Mouse (Mus musculus): ENCODE data around the gene Bri3. TPM values are rescaled to one million over a fixed set of nuclear protein-coding genes. Genes with fewer than 3 reads are reported as not detected.

Gene Bri3
- not detected in 2 replicates for polyA plus RNA-seq (2012; ENCODE audit: insufficient read depth, insufficient read length, low replicate concordance, missing spikeins)

DNA sequence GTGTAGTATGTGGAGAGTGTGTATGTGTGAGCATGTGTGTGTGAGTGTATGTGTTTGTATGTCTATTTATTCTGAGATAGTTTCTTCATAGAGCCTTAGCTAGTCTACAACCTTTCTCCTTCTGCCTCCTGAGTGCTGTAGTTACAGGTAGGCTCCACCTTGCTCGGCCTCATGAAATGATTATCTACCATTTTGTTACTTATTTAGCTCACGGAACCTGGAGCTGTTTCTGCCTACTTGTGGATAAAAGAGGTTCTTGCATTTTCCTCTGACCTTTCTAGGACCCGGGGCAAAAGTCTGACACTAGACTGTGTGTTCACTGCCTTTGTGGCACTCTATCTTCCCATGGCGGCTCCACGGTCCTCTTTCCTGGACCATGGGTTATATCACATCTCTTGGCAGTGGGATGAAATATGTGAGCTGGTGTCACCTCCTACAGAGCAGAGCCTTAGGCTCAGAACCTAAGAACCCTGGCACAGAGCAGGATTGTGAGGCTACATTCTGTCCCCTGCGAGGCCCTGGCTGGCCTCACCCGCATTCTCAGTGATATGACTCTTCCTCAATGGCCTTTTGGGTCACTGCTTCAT is at the start of gene Bri3:
Gene Bri3, plus strand, starts transcription at position 537 of the 587 bp plus-strand sequence.
- TF ChIP-seq POLR2A (IDR thresholded peaks at IDR 0.05; ENCODE audit: insufficient read depth, low read depth, low read length) (no peak), CTCF (IDR thresholded peaks at IDR 0.05; ENCODE audit: insufficient read depth, low read depth, low read length) (no peak)
- Histone ChIP-seq H3K4me3 (ENCODE audit: insufficient read depth, low read depth, low read length) (no peak within 1 kb of the TSS), H3K4me1 (ENCODE audit: control insufficient read depth, insufficient read depth, low read length) (no peaks in the 10 kb centered on the region), H3K27ac (ENCODE audit: insufficient read depth, low read depth, low read length) (no peak within 1 kb of the TSS)
- 94% methylated on average over 7 of the region's 7 CpGs for WGBS

DNA sequence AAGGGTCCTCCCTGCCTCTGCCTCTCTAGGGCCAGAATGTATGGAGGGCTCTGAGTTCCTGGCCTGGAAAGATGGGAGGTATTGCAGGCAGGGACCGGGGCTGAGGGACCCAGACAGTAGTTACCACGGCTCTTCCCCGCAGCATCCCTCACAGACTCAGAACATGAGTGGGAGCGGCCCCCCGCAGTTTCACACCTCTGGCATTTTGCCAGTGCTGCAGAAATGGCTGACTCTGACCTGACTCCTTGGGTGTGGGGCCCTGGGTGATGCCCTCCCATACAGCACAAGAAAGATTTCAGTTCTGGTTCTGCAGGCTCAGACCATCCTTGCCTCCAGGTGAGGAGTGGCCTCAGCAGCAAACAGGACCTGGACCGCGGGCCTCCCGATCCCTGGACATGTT is 48.7 kb upstream of the Bri3 start:
- no peak for TF ChIP-seq CTCF (IDR thresholded peaks at IDR 0.05; ENCODE audit: insufficient read depth, low read depth, low read length)
- Histone ChIP-seq H3K4me1 (ENCODE audit: control insufficient read depth, insufficient read depth, low read length) (peaks cover 13% of the 10 kb centered on the region; the same call in 1 of the 2 replicates), H3K4me3 (ENCODE audit: insufficient read depth, low read depth, low read length) (no peak overlapping the region), H3K27ac (ENCODE audit: insufficient read depth, low read depth, low read length) (no peak overlapping the region)
- WGBS, result 72% methylated on average over 8 of the region's 8 CpGs

DNA sequence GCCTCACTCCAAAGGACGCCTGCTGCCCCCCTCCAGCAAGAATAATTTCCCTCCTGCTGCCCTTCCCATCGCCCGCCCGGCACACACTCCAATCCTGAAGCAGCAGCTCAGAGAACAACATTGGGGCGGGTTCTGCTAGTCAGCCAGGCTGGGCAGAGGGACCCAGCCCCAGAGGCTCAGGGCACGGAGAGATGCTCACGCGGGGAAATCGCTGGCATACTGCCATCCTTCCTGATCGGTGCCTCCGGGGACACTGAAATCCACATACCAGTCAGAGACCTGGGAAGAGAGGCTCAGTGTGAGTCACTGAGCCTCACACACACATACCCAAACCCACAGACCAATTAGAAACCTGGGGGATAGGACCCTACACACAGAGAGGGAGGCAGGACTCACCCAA is 43.6 kb upstream of the Bri3 start:
- 43% methylated on average over 11 of the region's 11 CpGs for WGBS
- Histone ChIP-seq H3K4me1 (ENCODE audit: control insufficient read depth, insufficient read depth, low read length) (peaks cover 12% of the 10 kb centered on the region; the same call in 1 of the 2 replicates), H3K4me3 (ENCODE audit: insufficient read depth, low read depth, low read length) (no peak overlapping the region), H3K27ac (ENCODE audit: insufficient read depth, low read depth, low read length) (no peak overlapping the region)
- TF ChIP-seq CTCF (IDR thresholded peaks at IDR 0.05; ENCODE audit: insufficient read depth, low read depth, low read length), result no peak
- no peak for TF ChIP-seq POLR2A (IDR thresholded peaks at IDR 0.05; ENCODE audit: insufficient read depth, low read depth, low read length)

DNA sequence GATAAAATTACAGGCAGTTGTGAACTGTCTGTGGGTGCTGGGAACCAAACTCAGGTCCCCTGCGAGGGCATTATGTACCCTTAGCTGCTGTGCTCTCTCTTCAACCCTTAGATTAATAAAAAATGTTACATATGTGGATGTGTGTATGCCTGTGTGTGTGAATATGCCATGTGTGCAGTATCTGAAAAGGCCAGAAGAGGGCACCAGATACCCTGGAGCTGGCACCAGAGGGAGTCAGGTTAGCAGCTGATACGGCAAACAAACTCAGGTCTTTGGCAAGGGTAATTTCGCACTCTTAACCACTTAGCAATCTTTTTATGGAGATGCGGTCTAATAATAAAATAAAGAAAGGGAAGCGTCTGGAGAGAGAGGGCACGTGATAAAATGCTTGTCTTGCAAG is 41.8 kb upstream of the Bri3 start:
- Histone ChIP-seq H3K4me3 (ENCODE audit: insufficient read depth, low read depth, low read length) (no peak overlapping the region), H3K27ac (ENCODE audit: insufficient read depth, low read depth, low read length) (no peak overlapping the region), H3K4me1 (ENCODE audit: control insufficient read depth, insufficient read depth, low read length) (peaks cover 6% of the 10 kb centered on the region)
- TF ChIP-seq POLR2A (IDR thresholded peaks at IDR 0.05; ENCODE audit: insufficient read depth, low read depth, low read length) (no peak), CTCF (IDR thresholded peaks at IDR 0.05; ENCODE audit: insufficient read depth, low read depth, low read length) (no peak)
- 95% methylated on average over 6 of the region's 6 CpGs for WGBS

DNA sequence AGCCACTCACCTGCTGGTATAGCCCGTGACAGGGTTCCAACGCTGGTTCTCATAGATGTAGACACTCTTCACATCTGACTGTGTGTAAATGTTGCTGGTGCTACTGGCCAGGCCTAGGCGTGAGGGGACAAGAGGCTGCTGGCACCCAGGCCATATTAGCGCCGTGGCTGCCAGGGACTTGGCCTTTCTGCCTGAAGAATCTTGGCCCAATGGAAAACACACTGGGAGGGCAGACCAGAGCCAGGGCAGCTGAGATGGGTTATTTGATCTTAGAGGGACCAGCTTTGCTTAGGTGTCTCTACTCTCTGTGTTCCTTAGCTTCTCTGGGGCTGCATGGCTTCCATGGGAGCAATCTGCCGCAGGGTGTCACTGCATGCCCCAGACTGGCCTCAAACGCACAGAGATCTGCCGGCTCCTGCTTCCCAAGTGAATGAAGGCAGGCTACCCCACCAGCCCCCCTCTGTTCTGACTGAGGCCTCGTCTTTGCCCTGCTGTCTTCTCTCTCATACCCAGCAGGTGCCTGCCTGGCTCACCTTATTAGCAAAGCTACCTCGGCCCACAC is 40.8 kb upstream of the Bri3 start:
- TF ChIP-seq CTCF (IDR thresholded peaks at IDR 0.05; ENCODE audit: insufficient read depth, low read depth, low read length) (no peak), POLR2A (IDR thresholded peaks at IDR 0.05; ENCODE audit: insufficient read depth, low read depth, low read length) (no peak)
- Histone ChIP-seq H3K4me3 (ENCODE audit: insufficient read depth, low read depth, low read length) (no peak overlapping the region), H3K27ac (ENCODE audit: insufficient read depth, low read depth, low read length) (no peak overlapping the region), H3K4me1 (ENCODE audit: control insufficient read depth, insufficient read depth, low read length) (peaks cover 7% of the 10 kb centered on the region)
- WGBS, result 70% methylated on average over 10 of the region's 10 CpGs

DNA sequence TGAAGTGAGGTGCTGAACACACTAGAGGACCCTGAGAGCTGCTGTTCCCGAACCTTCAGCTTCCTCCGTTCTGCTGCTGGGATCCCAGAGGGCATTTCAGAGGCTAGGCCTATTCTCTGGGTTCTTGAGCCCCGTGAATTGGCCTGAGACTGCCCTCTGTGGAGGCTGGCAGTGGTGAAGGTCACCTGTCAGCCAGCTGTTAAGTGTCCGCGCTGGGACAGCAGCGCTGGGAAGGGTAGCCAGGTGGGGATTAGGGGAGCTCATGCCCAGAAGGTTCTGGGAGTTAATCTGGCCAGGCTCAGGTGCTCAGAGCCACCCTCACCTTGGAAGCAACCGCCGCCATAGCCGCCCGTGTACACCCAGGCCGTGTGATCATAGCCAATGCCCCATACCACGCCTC is 39.9 kb upstream of the Bri3 start:
- Histone ChIP-seq H3K4me1 (ENCODE audit: control insufficient read depth, insufficient read depth, low read length) (peaks cover 7% of the 10 kb centered on the region), H3K4me3 (ENCODE audit: insufficient read depth, low read depth, low read length) (no peak overlapping the region), H3K27ac (ENCODE audit: insufficient read depth, low read depth, low read length) (no peak overlapping the region)
- no peak for TF ChIP-seq POLR2A (IDR thresholded peaks at IDR 0.05; ENCODE audit: insufficient read depth, low read depth, low read length)
- no peak for TF ChIP-seq CTCF (IDR thresholded peaks at IDR 0.05; ENCODE audit: insufficient read depth, low read depth, low read length)
- 96% methylated on average over 12 of the region's 12 CpGs for WGBS

DNA sequence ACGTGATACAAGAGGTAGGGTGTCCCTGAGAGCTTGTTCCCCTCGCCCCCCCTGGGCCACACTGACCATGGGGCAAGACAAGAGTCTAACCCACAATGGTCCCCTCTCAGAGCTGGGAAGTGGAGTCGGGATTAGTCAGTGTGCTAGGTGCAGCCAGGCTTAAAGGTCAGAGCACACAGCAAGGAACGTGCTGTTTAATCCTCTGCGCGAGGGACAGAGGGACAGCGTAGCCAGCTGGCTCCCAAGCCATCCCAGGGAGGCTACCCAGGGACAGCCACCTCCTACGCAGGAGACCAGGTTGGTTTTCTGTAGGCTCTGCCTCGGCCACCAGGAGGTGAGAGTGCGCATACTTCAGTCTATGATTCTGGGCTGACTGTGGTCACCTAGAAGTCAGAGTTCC is 39.3 kb upstream of the Bri3 start:
- no peak overlapping the region for H3K27ac ChIP-seq (ENCODE audit: insufficient read depth, low read depth, low read length)
- 73% methylated on average over 10 of the region's 10 CpGs for WGBS
- TF ChIP-seq CTCF (IDR thresholded peaks at IDR 0.05; ENCODE audit: insufficient read depth, low read depth, low read length) (no peak), POLR2A (IDR thresholded peaks at IDR 0.05; ENCODE audit: insufficient read depth, low read depth, low read length) (no peak)
- peaks cover 7% of the 10 kb centered on the region for H3K4me1 ChIP-seq (ENCODE audit: control insufficient read depth, insufficient read depth, low read length)
- no peak overlapping the region for H3K4me3 ChIP-seq (ENCODE audit: insufficient read depth, low read depth, low read length)

DNA sequence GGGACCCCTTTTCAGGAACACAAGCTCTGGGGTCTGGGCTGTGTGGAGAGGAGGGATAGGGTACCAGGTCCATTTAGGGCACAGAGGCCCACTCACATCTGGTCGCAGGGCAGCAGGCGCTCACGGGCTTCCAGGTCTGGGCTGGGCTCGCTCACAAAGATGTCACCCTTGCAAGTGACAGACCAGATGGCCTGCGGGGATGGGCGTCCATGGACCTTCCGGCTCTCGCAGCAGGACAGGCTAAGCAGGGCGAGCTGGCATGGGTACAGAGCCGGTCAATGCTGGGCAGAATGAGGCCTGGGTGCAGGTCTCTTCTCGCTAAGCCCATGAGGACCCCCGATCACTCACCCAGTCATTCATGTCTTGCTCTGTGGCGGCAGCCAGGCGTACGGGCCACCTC is 38.2 kb upstream of the Bri3 start:
- 98% methylated on average over 15 of the region's 15 CpGs for WGBS
- Histone ChIP-seq H3K27ac (ENCODE audit: insufficient read depth, low read depth, low read length) (no peak overlapping the region), H3K4me3 (ENCODE audit: insufficient read depth, low read depth, low read length) (no peak overlapping the region), H3K4me1 (ENCODE audit: control insufficient read depth, insufficient read depth, low read length) (peaks cover 2% of the 10 kb centered on the region; the same call in 1 of the 2 replicates)
- TF ChIP-seq POLR2A (IDR thresholded peaks at IDR 0.05; ENCODE audit: insufficient read depth, low read depth, low read length), result no peak
- no peak for TF ChIP-seq CTCF (IDR thresholded peaks at IDR 0.05; ENCODE audit: insufficient read depth, low read depth, low read length)

DNA sequence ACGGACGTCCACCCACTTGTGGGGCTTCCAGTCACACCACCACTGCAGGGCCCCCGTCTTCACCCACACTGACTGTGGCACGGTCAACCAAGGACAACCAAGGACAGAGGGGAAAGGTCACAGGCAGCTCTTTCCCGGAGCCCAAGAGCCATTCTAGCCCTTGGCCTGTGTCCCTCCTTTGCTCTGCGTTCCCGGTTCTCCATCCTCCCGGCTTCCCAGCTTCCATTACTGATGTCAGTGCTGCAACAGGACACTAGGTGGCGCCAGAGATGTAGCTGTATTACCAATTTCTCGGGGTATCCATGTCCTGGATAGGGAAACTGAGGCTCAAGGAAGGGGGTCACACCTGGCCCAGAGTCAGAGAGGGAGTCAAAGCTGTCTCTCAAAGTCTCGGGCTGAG is 36.8 kb upstream of the Bri3 start:
- Histone ChIP-seq H3K4me1 (ENCODE audit: control insufficient read depth, insufficient read depth, low read length) (peaks cover 2% of the 10 kb centered on the region; the same call in 1 of the 2 replicates), H3K27ac (ENCODE audit: insufficient read depth, low read depth, low read length) (no peak overlapping the region), H3K4me3 (ENCODE audit: insufficient read depth, low read depth, low read length) (no peak overlapping the region)
- WGBS, result 39% methylated on average over 11 of the region's 11 CpGs
- TF ChIP-seq POLR2A (IDR thresholded peaks at IDR 0.05; ENCODE audit: insufficient read depth, low read depth, low read length) (no peak), CTCF (IDR thresholded peaks at IDR 0.05; ENCODE audit: insufficient read depth, low read depth, low read length) (peak; percentile 81)
